Mouse (Mus musculus): ENCODE data around the gene Lrrc8e.

GRCm38 (mm10) chr8:4201321-4201720, 25.3 kb upstream of the Lrrc8e start:
- no peak for TF ChIP-seq CTCF (conservative IDR thresholded peaks at IDR 0.05 in 1 of 2, IDR thresholded peaks at IDR 0.05 in 1 of 2; ENCODE audit: low read depth in 2 of 2, low read length in 2 of 2)
- no peak for TF ChIP-seq MXI1 (IDR thresholded peaks at IDR 0.05; ENCODE audit: low read depth, low read length)
- TF ChIP-seq E2F4 (IDR thresholded peaks at IDR 0.05; ENCODE audit: insufficient replicate concordance, low read depth, low read length), result no peak
- no peak for TF ChIP-seq POLR2A (IDR thresholded peaks at IDR 0.05; ENCODE audit: low read depth, low read length)
- TF ChIP-seq MAX (IDR thresholded peaks at IDR 0.05; ENCODE audit: low read length), result no peak
- TF ChIP-seq ZMIZ1 (IDR thresholded peaks at IDR 0.05; ENCODE audit: low read depth, low read length), result no peak
- TF ChIP-seq EP300 (IDR thresholded peaks at IDR 0.05; ENCODE audit: low read length), result no peak
- no peak for TF ChIP-seq TBP (conservative IDR thresholded peaks at IDR 0.05; ENCODE audit: low read depth, low read length)

Data from CH12.LX (cell line).